Mouse (Mus musculus): ENCODE data around the gene Cyp1b1.
A peak's percentile ranks its signal among the peaks of the same experiment; 100 is the strongest.

Cyp1b1 gene

GRCm38 (mm10) chr17:79713643-79714367 lies 1.1 kb downstream of the Cyp1b1 start:
- DNase-seq, result no peak

DNA sequence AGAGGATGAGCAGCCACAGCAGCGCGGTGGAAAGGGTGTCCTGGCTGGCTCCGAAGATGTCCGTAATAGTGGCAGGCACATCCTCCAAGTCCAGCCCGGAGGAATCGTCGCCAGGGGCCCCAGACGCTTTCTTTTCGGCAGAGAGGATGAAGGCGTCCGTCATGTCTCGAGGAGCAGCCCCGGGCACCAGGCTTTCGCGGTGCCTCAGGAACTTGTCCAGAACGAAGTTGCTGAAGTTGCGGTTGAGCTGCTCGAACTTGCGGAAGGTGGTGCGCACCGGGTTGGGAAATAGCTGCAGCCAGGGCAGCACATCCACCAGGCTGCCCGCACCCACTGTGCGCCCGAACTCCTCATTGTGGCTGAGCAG lies 1.6 kb downstream of the Cyp1b1 start:
- DNase-seq, result no peak

DNA sequence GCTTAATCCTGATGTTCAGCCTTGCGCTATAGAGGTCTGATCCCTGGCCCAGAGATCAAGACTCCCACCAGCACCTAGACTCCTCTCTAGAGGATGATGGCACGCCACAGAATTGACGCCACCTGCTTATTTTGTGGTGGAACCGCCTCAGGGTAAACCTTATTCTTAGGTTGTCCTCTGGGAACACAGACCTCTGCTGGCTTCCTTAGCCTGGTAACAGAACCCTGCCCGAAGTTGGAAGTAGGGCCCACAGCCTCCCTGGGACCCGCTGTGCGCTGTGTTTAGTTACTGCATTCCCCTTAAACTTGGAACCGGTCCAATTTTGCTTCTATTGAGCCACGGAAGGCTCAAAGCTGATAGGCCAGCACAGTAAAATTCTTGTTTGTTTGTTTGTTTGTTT lies 2.3 kb downstream of the Cyp1b1 start:
- no peak for DNase-seq

- no peak for DNase-seq
These were observed 2.9 kb downstream of the Cyp1b1 start for GRCm38 (mm10) chr17:79711944-79712343.

- peak; percentile 33 for DNase-seq
These were observed 4.5 kb downstream of the Cyp1b1 start for GRCm38 (mm10) chr17:79710246-79710842.

- no peak for DNase-seq
These were observed 5.1 kb downstream of the Cyp1b1 start for GRCm38 (mm10) chr17:79709718-79710117.

DNA sequence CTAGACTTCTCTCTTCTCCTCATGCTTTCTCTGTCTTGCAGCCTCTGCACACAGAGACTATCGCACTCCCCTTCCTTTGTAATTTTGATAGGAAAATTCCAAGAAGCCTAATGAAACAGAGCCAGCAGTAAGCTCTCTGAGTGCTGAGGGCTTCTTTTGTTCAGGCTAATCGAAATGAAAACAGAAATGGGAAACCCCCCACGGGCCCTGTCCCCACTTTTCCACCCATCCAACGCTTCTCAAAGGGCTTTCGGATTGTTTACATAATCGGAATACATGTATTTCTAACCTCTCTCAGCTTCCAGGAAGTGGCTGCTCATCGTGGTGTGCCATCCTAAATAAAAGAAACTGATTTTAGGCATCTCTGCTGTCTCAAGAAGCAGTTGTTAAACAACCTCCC lies 6.7 kb downstream of the Cyp1b1 start:
- no peak for DNase-seq

DNA sequence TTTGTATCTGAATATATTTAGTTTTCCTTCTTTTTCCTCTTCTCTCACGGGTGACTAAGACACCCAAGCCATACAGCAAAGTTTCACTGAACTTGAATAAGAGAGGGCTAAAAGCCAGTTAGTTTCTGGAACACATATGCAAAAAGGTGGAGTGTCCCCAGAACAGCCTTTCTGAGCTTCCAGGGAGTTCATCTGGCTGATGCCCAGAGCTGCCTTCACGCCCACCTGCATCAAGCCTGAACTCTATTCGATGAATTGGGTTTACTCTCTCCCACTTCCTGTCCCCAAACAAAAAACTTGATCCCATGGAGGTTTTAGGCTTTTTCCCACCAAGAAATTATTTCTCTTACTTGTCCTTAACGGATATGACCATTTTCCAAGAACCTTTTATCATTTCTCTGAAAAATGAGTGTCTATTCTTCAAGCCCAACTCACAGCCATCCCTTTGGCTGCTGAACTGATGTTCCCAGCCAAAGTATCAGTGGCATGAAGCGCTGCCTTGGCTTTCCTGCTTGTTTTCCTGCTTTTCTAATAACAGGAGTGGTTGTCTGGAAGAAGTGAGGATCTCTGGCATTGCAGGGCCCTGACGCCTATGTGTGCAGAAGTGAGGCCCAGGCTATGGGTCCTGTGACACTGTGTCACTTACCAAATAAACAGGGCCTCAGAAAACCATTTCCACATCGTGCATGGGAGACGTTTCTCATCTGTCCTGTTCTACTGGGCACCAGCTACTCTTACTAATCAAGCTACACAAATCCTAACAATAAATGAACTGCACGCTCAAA lies 9.0 kb downstream of the Cyp1b1 start:
- DNase-seq, result no peak

DNA sequence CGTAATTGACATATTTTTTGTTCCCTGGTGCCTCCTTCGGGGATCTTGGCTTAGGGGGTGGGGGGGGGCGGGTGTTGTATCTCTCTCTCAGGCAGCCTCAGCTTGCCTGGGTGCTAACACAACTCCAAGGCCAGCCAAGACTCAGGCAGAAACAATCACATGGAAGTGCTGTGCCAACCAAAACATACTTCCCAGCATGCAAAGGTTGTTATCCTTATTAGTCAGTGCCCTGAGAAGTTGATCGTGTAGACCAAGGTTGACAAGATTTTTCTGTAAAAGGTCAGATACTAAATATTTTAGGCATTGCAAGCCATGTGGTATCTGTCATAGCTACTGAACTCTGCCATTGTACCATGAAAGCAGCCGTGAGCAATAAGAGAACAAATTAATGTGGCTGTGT lies 14.0 kb downstream of the Cyp1b1 start:
- no peak for DNase-seq

- peak; percentile 49 for DNase-seq
These were observed 15.7 kb downstream of the Cyp1b1 start for GRCm38 (mm10) chr17:79699197-79699596.

- DNase-seq, result no peak
These were observed 19.3 kb downstream of the Cyp1b1 start for GRCm38 (mm10) chr17:79695541-79695940.

- no peak for DNase-seq
These were observed 19.8 kb downstream of the Cyp1b1 start for GRCm38 (mm10) chr17:79695106-79695505.

DNA sequence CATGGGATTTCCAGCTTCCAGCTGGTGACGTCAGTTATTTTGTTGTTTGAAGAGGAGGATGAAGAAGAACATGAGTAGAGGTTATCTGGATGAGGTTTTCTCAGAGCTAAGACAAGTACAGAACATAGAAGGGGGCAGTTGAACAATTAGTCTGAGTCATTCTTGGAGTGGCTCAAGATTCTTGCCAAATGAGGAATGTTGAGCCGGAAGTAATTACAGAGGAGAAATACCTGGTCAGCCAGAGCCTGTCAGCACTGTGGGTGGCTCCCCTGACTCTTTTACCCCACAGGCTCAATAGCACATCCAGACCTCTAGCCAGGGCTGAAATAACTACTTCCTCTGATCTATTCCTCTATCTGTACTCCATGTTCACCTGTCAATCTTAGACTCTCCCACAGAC lies 44.0 kb downstream of the Cyp1b1 start:
- DNase-seq, result no peak

DNA sequence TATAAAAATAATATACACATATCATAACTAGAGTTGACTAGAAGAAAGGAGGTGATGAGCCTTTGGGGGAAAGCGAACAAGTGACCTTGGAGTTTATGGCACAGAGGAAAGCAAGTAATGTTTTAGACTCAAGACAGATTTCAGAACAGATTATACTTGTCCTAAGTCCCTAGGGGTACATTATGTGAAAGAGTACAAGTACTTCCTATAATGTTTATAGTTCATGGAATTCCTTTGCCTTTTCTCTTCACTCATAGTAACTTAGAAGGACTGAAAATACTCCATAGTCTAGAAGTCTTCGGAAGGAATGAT lies 50.8 kb downstream of the Cyp1b1 start:
- no peak for DNase-seq

- DNase-seq, result peak; percentile 48
These were observed 51.3 kb downstream of the Cyp1b1 start for GRCm38 (mm10) chr17:79663393-79664105.

GRCm38 (mm10) chr17:79661848-79662247 lies 53.0 kb downstream of the Cyp1b1 start:
- no peak for DNase-seq

DNA sequence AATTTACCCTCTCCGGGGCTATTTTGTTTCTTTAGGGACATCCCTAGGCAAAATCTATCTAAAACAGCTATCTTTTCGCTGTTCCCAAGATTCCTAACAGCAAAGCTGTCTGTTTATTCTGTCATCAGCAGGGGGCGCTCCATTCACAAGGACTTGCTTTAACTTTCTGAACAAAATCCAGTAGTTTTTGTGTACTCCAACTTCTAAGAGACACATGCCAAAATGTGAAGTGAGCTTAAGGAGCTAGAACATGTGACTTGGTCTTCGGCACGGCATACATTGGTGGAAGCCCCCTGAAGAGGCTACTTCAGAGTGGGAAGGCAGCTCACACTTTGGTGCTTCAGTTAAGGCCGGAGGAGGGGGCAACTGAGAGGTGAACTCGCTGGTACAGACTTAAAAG lies 53.5 kb downstream of the Cyp1b1 start:
- peak; percentile 64 for DNase-seq

DNA sequence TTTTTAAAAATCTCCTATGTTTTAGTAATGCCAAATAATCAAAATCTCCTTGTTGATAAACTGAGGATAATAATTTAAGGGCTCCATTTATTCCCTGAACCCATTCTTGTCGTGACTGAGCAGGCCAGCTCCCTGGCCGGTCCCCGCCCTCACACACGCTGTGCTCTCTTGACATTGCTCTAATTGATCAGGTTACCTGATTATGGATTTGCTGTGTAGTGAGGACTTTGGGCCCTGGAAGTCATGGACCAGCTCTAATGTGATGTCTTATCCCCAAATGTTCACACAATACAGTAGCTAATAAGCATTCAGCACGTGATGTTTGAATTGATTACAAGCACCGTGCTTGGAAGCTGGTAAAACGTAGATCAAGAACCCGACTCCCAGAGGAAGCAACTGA lies 56.0 kb downstream of the Cyp1b1 start:
- DNase-seq, result no peak

DNA sequence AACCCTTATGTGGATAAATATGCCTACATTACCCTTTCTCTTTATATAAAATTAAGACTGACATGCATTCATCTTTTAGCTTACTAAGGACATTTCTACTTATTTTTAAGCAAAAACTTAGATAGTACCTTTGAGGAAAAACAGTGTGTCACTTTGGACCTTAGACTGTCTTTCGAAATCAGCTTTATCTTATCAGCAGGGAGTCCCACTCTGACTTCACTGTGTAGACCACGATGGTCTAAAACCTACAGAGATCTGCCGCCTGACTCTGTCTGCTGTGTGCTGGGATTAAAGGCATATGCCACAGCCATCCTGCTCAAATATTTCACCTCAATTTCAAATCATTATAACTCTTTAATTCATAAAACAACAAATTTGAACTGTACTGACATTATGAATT lies 56.4 kb downstream of the Cyp1b1 start:
- no peak for DNase-seq

DNA sequence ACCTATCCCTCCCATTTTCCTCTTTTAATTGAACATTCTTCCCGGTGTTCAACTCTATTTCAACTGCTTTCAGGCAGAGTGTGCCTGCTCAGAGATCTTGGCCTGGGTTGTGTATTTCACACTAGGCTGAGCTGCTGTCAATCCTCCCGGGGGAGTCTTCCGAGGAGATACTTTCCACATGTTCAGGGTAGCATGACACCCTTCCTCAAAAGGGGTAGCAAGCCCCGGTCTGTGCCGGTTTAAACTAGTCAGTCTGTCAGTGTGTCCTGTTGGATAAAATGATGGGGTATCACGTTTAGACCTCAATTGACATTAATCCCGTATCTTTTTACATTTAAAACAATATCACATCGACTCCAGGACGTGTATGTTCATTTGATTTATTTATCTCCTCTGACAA lies 57.1 kb downstream of the Cyp1b1 start:
- peak; percentile 4 for DNase-seq

GRCm38 (mm10) chr17:79654187-79654586 lies 60.7 kb downstream of the Cyp1b1 start:
- DNase-seq, result no peak

DNA sequence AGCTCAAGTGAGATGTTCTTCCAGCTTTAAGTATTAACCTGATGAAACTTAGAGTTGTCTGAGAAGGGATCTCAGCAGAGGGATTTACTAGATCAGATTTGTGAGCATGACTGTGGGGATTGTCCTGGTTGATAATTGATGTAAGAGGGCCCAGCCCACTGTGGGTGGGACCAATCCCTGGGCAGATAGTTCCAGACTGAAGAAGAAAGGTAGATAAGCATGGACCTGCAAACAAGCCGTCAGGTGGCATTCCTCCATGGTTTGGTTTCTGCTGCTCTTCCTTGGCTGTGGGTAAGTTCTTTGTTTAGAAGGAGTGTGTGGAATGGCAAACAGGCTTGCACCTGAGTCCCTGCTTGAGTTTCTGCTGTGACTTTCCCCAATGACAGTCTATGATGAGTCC lies 61.7 kb downstream of the Cyp1b1 start:
- no peak for DNase-seq
